Mouse (Mus musculus): Measurements from ENCODE around the gene Gm21972. TPM values are rescaled to one million over a fixed set of nuclear protein-coding genes. Genes with fewer than 3 reads are reported as not detected.

The Gm21972 gene
- total RNA-seq (2014; rRNA removed) (1.5 and 1.8 TPM in 2 replicates), polyA plus RNA-seq (2015; fragmentation: Nextera tagmentation; extraction: Ambion mirVana) (0.52 and 0.54 TPM in 2 replicates)

DNA sequence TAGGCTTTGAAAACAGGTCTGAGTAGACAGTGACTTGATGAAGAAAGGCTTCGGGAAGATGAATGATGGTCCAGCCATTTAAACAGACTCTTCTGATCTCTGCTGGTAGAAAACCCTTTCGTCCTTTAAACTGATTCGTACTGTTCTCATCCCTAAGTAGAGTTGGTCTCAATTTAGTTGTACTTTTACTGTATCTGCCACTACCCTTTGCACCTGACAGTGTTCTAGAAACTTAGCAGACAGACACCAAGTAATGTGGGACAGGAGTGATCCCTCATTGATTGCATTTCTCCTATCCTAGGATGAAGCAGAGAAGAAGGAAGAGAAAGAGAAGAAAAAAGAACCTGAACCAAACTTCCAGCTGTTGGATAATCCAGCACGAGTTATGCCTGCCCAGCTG is at the start of gene Gm21972:
Gene Gm21972 (plus strand): TSS at position 301 of the 400 bp plus-strand sequence.
- no peak within 1 kb of the TSS for H3K9ac ChIP-seq
- ATAC-seq (no peak), DNase-seq (no peak)
- no peak for TF ChIP-seq CTCF (IDR thresholded peaks at IDR 0.05; ENCODE audit: low read depth)
- no peak within 1 kb of the TSS for H3K27ac ChIP-seq (ENCODE audit: low read depth, low read length)
- H3K27me3 ChIP-seq (ENCODE audit: insufficient read depth, low read length), result no peaks in the 10 kb centered on the region
- no peaks in the 10 kb centered on the region for H3K9me3 ChIP-seq (ENCODE audit: low read length)
- 96% methylated on average over 4 of the region's 4 CpGs for WGBS
- H3K36me3 ChIP-seq (ENCODE audit: insufficient read depth), result peaks cover 68% of the 10 kb centered on the region
- no peaks in the 10 kb centered on the region for H3K4me1 ChIP-seq (ENCODE audit: insufficient read depth)
- H3K4me2 ChIP-seq (ENCODE audit: low read depth), result no peak within 1 kb of the TSS
- H3K4me3 ChIP-seq (ENCODE audit: low read depth, low read length), result no peak within 1 kb of the TSS

DNA sequence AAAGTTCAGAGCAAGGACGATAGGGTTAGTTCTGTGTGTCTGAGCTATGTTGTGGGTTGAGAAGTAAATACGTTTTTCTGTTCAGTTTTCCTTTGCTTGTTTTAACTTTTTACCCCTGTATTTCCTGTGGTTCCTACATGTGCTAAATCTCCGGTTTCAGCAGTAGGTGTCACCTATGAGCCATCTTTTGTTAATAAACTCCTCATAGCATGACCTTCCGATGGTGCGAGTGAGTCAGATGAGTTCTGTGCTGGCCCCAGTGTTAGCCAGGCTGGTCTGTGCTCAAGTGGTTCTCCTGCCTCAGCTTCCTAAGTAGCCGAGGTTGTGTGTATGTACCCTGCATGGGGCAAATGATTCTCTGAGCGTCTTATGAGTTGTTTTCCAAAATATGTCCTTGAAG is 39.0 kb upstream of the Gm21972 start:
- H3K36me3 ChIP-seq (ENCODE audit: insufficient read depth), result peaks cover 51% of the 10 kb centered on the region
- TF ChIP-seq CTCF (IDR thresholded peaks at IDR 0.05; ENCODE audit: low read depth), result no peak

DNA sequence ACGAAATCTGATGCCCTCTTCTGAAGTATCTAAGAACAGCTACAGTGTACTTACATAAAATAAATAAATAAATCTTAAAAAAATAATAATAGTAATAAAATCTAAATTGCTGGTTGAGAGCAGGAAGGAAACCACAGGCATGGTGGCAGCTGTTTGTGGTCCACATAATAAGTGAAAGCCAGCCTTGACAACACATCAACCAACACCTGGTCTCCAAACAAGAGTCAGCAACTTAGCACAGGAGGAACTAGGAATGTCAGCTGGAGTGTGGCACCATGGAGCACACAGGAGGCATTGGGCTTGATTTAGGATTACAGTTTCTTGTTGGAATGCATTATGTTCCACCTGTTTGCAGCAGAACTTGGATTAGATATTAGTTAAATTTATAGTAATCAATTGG is 28.4 kb upstream of the Gm21972 start:
- WGBS, result 89% methylated on average over 1 of the region's 1 CpGs
- no peaks in the 10 kb centered on the region for H3K9me3 ChIP-seq (ENCODE audit: low read length)
- H3K36me3 ChIP-seq (ENCODE audit: insufficient read depth), result 0 out of 2 replicates have a peak, but pooled peaks cover 5% of the 10 kb centered on the region
- TF ChIP-seq CTCF (IDR thresholded peaks at IDR 0.05; ENCODE audit: low read depth), result no peak
- H3K4me3 ChIP-seq (ENCODE audit: low read depth, low read length), result no peak overlapping the region
- no peaks in the 10 kb centered on the region for H3K27me3 ChIP-seq (ENCODE audit: insufficient read depth, low read length)
- no peaks in the 10 kb centered on the region for H3K4me1 ChIP-seq (ENCODE audit: insufficient read depth)
- DNase-seq (no peak), ATAC-seq (no peak)
- H3K4me2 ChIP-seq (ENCODE audit: low read depth), result no peak overlapping the region
- H3K27ac ChIP-seq (ENCODE audit: low read depth, low read length), result no peak overlapping the region
- no peak overlapping the region for H3K9ac ChIP-seq

More for the DNA sequence above, 39.0 kb upstream of the Gm21972 start:
- no peak overlapping the region for H3K27ac ChIP-seq (ENCODE audit: low read depth, low read length)
- no peak overlapping the region for H3K4me3 ChIP-seq (ENCODE audit: low read depth, low read length)
- no peak overlapping the region for H3K9ac ChIP-seq
- H3K9me3 ChIP-seq (ENCODE audit: low read length), result no peaks in the 10 kb centered on the region
- no peak for ATAC-seq
- no peaks in the 10 kb centered on the region for H3K27me3 ChIP-seq (ENCODE audit: insufficient read depth, low read length)
- H3K4me1 ChIP-seq (ENCODE audit: insufficient read depth), result no peaks in the 10 kb centered on the region
- no peak for DNase-seq
- WGBS, result 85% methylated on average over 7 of the region's 7 CpGs
- no peak overlapping the region for H3K4me2 ChIP-seq (ENCODE audit: low read depth)

- no peak within 1 kb of the TSS for H3K27ac ChIP-seq (ENCODE audit: low read depth, low read length)
- WGBS, result 30% methylated on average over 6 of the region's 6 CpGs
- H3K9ac ChIP-seq, result no peak within 1 kb of the TSS
- H3K27me3 ChIP-seq (ENCODE audit: insufficient read depth, low read length), result no peaks in the 10 kb centered on the region
- H3K9me3 ChIP-seq (ENCODE audit: low read length), result no peaks in the 10 kb centered on the region
- peak; percentile 36 for DNase-seq
- ATAC-seq, result peak; percentile 80
- H3K36me3 ChIP-seq (ENCODE audit: insufficient read depth), result peaks cover 12% of the 10 kb centered on the region; the same call in 1 of the 2 replicates
- H3K4me3 ChIP-seq (ENCODE audit: low read depth, low read length), result no peak within 1 kb of the TSS
- H3K4me2 ChIP-seq (ENCODE audit: low read depth), result no peak within 1 kb of the TSS
- H3K4me1 ChIP-seq (ENCODE audit: insufficient read depth), result no peaks in the 10 kb centered on the region
- TF ChIP-seq CTCF (IDR thresholded peaks at IDR 0.05; ENCODE audit: low read depth), result no peak
Observed at GRCm38 (mm10) chr1:86111779-86112178, 21.7 kb upstream of the Gm21972 start, which contains the start of gene Htr2b. Htr2b (minus strand) TSS chr1:86111970.

- no peak overlapping the region for H3K4me3 ChIP-seq (ENCODE audit: low read depth, low read length)
- no peaks in the 10 kb centered on the region for H3K4me1 ChIP-seq (ENCODE audit: insufficient read depth)
- ATAC-seq, result no peak
- H3K9ac ChIP-seq, result no peak overlapping the region
- no peak overlapping the region for H3K27ac ChIP-seq (ENCODE audit: low read depth, low read length)
- TF ChIP-seq CTCF (IDR thresholded peaks at IDR 0.05; ENCODE audit: low read depth), result no peak
- H3K27me3 ChIP-seq (ENCODE audit: insufficient read depth, low read length), result no peaks in the 10 kb centered on the region
- H3K36me3 ChIP-seq (ENCODE audit: insufficient read depth), result peaks cover 22% of the 10 kb centered on the region
- H3K9me3 ChIP-seq (ENCODE audit: low read length), result no peaks in the 10 kb centered on the region
- no peak for DNase-seq
- H3K4me2 ChIP-seq (ENCODE audit: low read depth), result no peak overlapping the region
- WGBS, result 91% methylated on average over 3 of the region's 3 CpGs
Observed at GRCm38 (mm10) chr1:86114141-86114540, 19.3 kb upstream of the Gm21972 start.

- H3K27me3 ChIP-seq (ENCODE audit: insufficient read depth, low read length), result no peaks in the 10 kb centered on the region
- no peaks in the 10 kb centered on the region for H3K9me3 ChIP-seq (ENCODE audit: low read length)
- WGBS, result 95% methylated on average over 4 of the region's 4 CpGs
- peaks cover 40% of the 10 kb centered on the region for H3K36me3 ChIP-seq (ENCODE audit: insufficient read depth)
- H3K9ac ChIP-seq, result no peak overlapping the region
- no peak for ATAC-seq
- no peaks in the 10 kb centered on the region for H3K4me1 ChIP-seq (ENCODE audit: insufficient read depth)
- DNase-seq, result no peak
- TF ChIP-seq CTCF (IDR thresholded peaks at IDR 0.05; ENCODE audit: low read depth), result no peak
- no peak overlapping the region for H3K27ac ChIP-seq (ENCODE audit: low read depth, low read length)
- no peak overlapping the region for H3K4me2 ChIP-seq (ENCODE audit: low read depth)
- no peak overlapping the region for H3K4me3 ChIP-seq (ENCODE audit: low read depth, low read length)
Observed at GRCm38 (mm10) chr1:86119549-86119948, 13.9 kb upstream of the Gm21972 start.

- Histone ChIP-seq H3K9me3 (ENCODE audit: low read length) (no peaks in the 10 kb centered on the region), H3K4me2 (ENCODE audit: low read depth) (no peak overlapping the region), H3K4me1 (ENCODE audit: insufficient read depth) (no peaks in the 10 kb centered on the region), H3K27me3 (ENCODE audit: insufficient read depth, low read length) (no peaks in the 10 kb centered on the region), H3K27ac (ENCODE audit: low read depth, low read length) (no peak overlapping the region), H3K9ac (no peak overlapping the region), H3K36me3 (ENCODE audit: insufficient read depth) (peaks cover 56% of the 10 kb centered on the region), H3K4me3 (ENCODE audit: low read depth, low read length) (no peak overlapping the region)
- no peak for TF ChIP-seq CTCF (IDR thresholded peaks at IDR 0.05; ENCODE audit: low read depth)
- ATAC-seq (no peak), DNase-seq (no peak)
- WGBS, result 89% methylated on average over 2 of the region's 2 CpGs
Observed at GRCm38 (mm10) chr1:86126036-86126435, 7.4 kb upstream of the Gm21972 start.
